9 mouse cellular contexts compared by ENCODE assay signal in genomic region chr11:86958721-86959675, GRCm38 (mm10). TPM values are rescaled to one million over a fixed set of nuclear protein-coding genes. Genes with fewer than 3 reads are reported as not detected.
DNase-seq lines count a peak whose midpoint lies in the region; ATAC-seq and TF ChIP-seq lines count a peak whose summit lies in the region.
"Had no signal": no experiment of that assay in that cellular context is flagged by ENCODE, and none has a peak within 500 bp of the region (broad histone marks: within the 10 kb centered on the region; RNA-seq: fewer than 3 reads in every experiment).

No protein-coding gene starts in this region.

- peak overlapping the region; percentile 54 for H3K9ac ChIP-seq in heart, embryonic 14.5 days (ENCODE audit: low read length)

- CTCF ChIA-PET in Patski (lab: Charles Lee), result interaction anchor here (0.7 to 3.6 kb wide), 9 partner anchors 12 to 65 kb away, joined by 3 to 17 read pairs (median 3); no protein-coding TSS in a partner anchor

- peak overlapping the region; percentile 85 to 94 for H3K27ac ChIP-seq in heart, embryonic 14.5 days (replicated peaks in 1 of 2; ENCODE audit: control insufficient read depth in 1 of 2, insufficient read depth in 1 of 2, low read depth in 2 of 2, low read length in 2 of 2)

- peak overlapping the region; percentile 16; the same call in 1 of the 2 replicates for H3K4me2 ChIP-seq in heart, embryonic 14.5 days (ENCODE audit: low read length)

- no peak overlapping the region for H3K4me3 ChIP-seq in heart, embryonic 14.5 days (ENCODE audit: control insufficient read depth in 1 of 2, insufficient read depth in 1 of 2, low read depth in 1 of 2, low read length in 2 of 2)
- H3K4me3 ChIP-seq: erythroblast, embryonic 14.5 days had no signal

- POLR2A ChIA-PET in Patski (lab: Charles Lee), result interaction anchor here (1.2 to 1.5 kb wide), 3 partner anchors 12 to 36 kb away, joined by 3 read pairs; no protein-coding TSS in a partner anchor

- H3K9me3 ChIP-seq in heart, embryonic 14.5 days (ENCODE audit: control insufficient read depth, low read length), result no peaks in the 10 kb centered on the region

- peak; percentile 64 for DNase-seq in cerebellum, adult 11-12 months
- DNase-seq in cerebellum, postnatal 4 days (ENCODE audit: low spot score in 2 of 2), result no peak
- DNase-seq in Patski (ENCODE audit: low read depth, low spot score), result no peak
- peak; percentile 89 for DNase-seq in kidney, postnatal 10 days
- peak; percentile 10 for DNase-seq in splenic B cell, adult 2 months (ENCODE audit: low read depth, low spot score)
- no peak for DNase-seq in layer of hippocampus, postnatal 25 days (ENCODE audit: extremely low spot score in 1 of 2, low spot score in 1 of 2)
- no peak for DNase-seq in left cerebral cortex, postnatal 10 days (ENCODE audit: extremely low spot score in 1 of 2, low spot score in 2 of 2)

- peaks cover 76 to 96% of the 10 kb centered on the region in 2 experiments for H3K4me1 ChIP-seq in heart, embryonic 14.5 days (ENCODE audit: control insufficient read depth in 2 of 2, insufficient read depth in 2 of 2, low read length in 2 of 2)

- H3K36me3 ChIP-seq in heart, embryonic 14.5 days (ENCODE audit: control insufficient read depth, insufficient read depth, low read length), result no peaks in the 10 kb centered on the region
- H3K36me3 ChIP-seq in splenic B cell, adult 2 months (ENCODE audit: control insufficient read depth, insufficient read depth, low read length, poor library complexity, severe bottlenecking), result no peaks in the 10 kb centered on the region

- H3K27me3 ChIP-seq in Patski, result no peaks in the 10 kb centered on the region
- H3K27me3 ChIP-seq in heart, embryonic 14.5 days (ENCODE audit: control insufficient read depth, insufficient read depth, low read length), result no peaks in the 10 kb centered on the region
- H3K27me3 ChIP-seq in splenic B cell, adult 2 months (ENCODE audit: control insufficient read depth, insufficient read depth, low read length, poor library complexity, severe bottlenecking), result no peaks in the 10 kb centered on the region

- WGBS in heart, embryonic 14.5 days, result 24% methylated on average over 12 of the region's 12 CpGs

- in situ Hi-C loops in Patski (cut with MboI; ENCODE audit: low pct_unique_long_range_greater_than_20kb), result loop anchor here (5.0 kb wide), 1 partner anchor 33 kb away; the partner anchor contains the start of gene Ypel2

- intact Hi-C loops in left cerebral cortex, postnatal 10 days (cut with DNase I), result no loop called here

- TF ChIP-seq CTCF in Patski (IDR thresholded peaks at IDR 0.05), result no peak

- peak; percentile 61 for ATAC-seq in Patski
- no peak for ATAC-seq in heart, embryonic 14.5 days (ENCODE audit: insufficient number of reproducible peaks, insufficient read depth, low FRiP score, low read depth)

RNA-seq across cellular contexts. Expression of gene Ypel2, which starts 34.5 kb away (rescaled TPM):
- polyA plus RNA-seq in Patski (2021), result 31.7 TPM
- polyA plus RNA-seq in heart, embryonic 14.5 days (2014; fragmentation: Nextera tagmentation; extraction: Ambion mirVana), result 22.8 and 23.5 TPM in 2 replicates
- total RNA-seq in layer of hippocampus, postnatal 25 days (2021), result 10 to 100 TPM; 23.5 to 28.0 TPM
- total RNA-seq in left cerebral cortex, postnatal 10 days (2021), result 10 to 100 TPM; 21.4 to 22.4 TPM

Comparison
In these comparisons a context has a peak if more than half of its experiments do, and no peak if none do; other contexts are left out.
1. DNase-seq: peak in cerebellum, adult 11-12 months (single experiment), kidney, postnatal 10 days (single experiment) and splenic B cell, adult 2 months (single experiment); none in cerebellum, postnatal 4 days (0 of 2), Patski (single experiment), layer of hippocampus, postnatal 25 days (0 of 2) and left cerebral cortex, postnatal 10 days (0 of 2).